Comparison of ENCODE assay signal across 11 mouse cellular contexts in the genomic region with DNA sequence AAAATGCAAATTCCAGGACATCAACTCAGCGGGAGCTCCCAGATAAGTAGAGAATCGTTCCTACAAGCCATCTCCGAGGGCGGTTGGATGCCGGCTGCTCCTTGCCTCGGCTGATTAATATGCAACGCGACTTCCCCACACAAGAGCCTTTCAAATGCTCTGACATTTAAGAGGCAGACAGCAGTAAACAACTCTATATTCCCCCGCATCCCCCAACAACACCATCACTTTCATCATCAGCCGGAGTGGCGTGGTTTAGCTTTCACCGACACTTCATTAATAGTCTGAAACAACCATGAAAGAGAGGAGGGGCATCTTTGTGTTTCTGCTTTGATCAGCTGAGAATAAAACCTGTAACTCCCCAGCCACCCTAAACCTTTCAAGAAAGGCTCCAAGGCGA. TPM values are rescaled to one million over a fixed set of nuclear protein-coding genes. Genes with fewer than 3 reads are reported as not detected.
A peak's percentile ranks its signal among the peaks of the same experiment; 100 is the strongest.
DNase-seq lines count a peak whose midpoint lies in the region; ATAC-seq lines count a peak whose summit lies in the region.
"Had no signal": no experiment of that assay in that cellular context is flagged by ENCODE, and none has a peak within 500 bp of the region (broad histone marks: within the 10 kb centered on the region; RNA-seq: fewer than 3 reads in every experiment).

No protein-coding gene starts in this region.

- no peaks in the 10 kb centered on the region for H3K27me3 ChIP-seq in forebrain, embryonic 13.5 days
- H3K27me3 ChIP-seq: lung, embryonic 15.5 days had no signal

- H3K4me2 ChIP-seq in forebrain, embryonic 13.5 days: peak overlapping the region; percentile 50
- H3K4me2 ChIP-seq: lung, embryonic 15.5 days had no signal

- no peak overlapping the region for H3K9ac ChIP-seq in forebrain, embryonic 13.5 days
- H3K9ac ChIP-seq: lung, embryonic 15.5 days had no signal

- H3K9me3 ChIP-seq in forebrain, embryonic 13.5 days (replicated peaks): no peaks in the 10 kb centered on the region
- H3K9me3 ChIP-seq: lung, embryonic 15.5 days had no signal

- H3K4me3 ChIP-seq in forebrain, embryonic 13.5 days: 0 out of 2 replicates have a peak overlapping the region, but pooled peaks have one; percentile 14
- H3K4me3 ChIP-seq: lung, embryonic 15.5 days had no signal

- H3K4me1 ChIP-seq in forebrain, embryonic 13.5 days: peaks cover 6% of the 10 kb centered on the region; the same call in 1 of the 2 replicates
- H3K4me1 ChIP-seq: lung, embryonic 15.5 days had no signal

- DNase-seq in kidney, postnatal 4 days: peak; percentile 25 to 45
- DNase-seq in kidney, adult 9 months: no peak
- DNase-seq in layer of hippocampus, adult 9-11 months: peak; percentile 14
- peak; percentile 48 to 54 for DNase-seq in right cerebral cortex, postnatal 10 days (ENCODE audit: low spot score in 2 of 2)
- DNase-seq in thymus, postnatal 36 days: no peak
- no peak for DNase-seq in MN1 (ENCODE audit: low spot score)
- DNase-seq: cerebellum, adult 8-10 months; spleen, adult 18-20 months had no signal

- peak; percentile 72 for ATAC-seq in forebrain, embryonic 13.5 days
- ATAC-seq: Patski had no signal

- H3K27ac ChIP-seq in forebrain, embryonic 13.5 days: peak overlapping the region; percentile 60; the same call in 1 of the 2 replicates
- H3K27ac ChIP-seq: lung, embryonic 15.5 days had no signal

- H3K36me3 ChIP-seq in forebrain, embryonic 13.5 days (ENCODE audit: poor library complexity, severe bottlenecking): no peaks in the 10 kb centered on the region
- H3K36me3 ChIP-seq: lung, embryonic 15.5 days had no signal

- WGBS in forebrain, embryonic 13.5 days: 6% methylated on average over 13 of the region's 13 CpGs

RNA-seq across cellular contexts. Expression of a gene that starts 53.7 kb away (rescaled TPM):
- 0.36 and 0.50 TPM in 2 replicates for polyA plus RNA-seq in forebrain, embryonic 13.5 days (2015; fragmentation: Nextera tagmentation; extraction: Ambion mirVana)
- polyA plus RNA-seq: Patski had no signal

Comparison
In these comparisons a context has a peak if more than half of its experiments do, and no peak if none do; other contexts are left out.
1. DNase-seq: peak in kidney, postnatal 4 days (2 of 2), layer of hippocampus, adult 9-11 months (single experiment) and right cerebral cortex, postnatal 10 days (2 of 2); none in kidney, adult 9 months (single experiment), thymus, postnatal 36 days (0 of 2) and MN1 (single experiment).